Mouse (Mus musculus) midbrain, embryonic 11.5 days (tissue): ENCODE measurements around the gene Dpp4. TPM values are rescaled to one million over a fixed set of nuclear protein-coding genes. Genes with fewer than 3 reads are reported as not detected.

Source experiments
- ATAC-seq: fragments of 200-750 bp; cut with Nextera tagmentation; 2 replicates; pipeline ENCODE4 v1.8.0; 2017; ENCODE audit warnings: moderate TSS enrichment, moderate library complexity; ENCODE audit not compliant: low FRiP score
- DNase-seq: peaks from one replicate; pipeline ENCODE4 v3.0.0; 2015; ENCODE audit warnings: low spot score; ENCODE audit errors: missing footprints
- H3K27ac ChIP-seq: fragments of 300-500 bp; sonication (generic); 2 replicates; pipeline ENCODE4 v1.5.1; 2014; ENCODE audit warnings: low read depth, low read length
- H3K27me3 ChIP-seq: fragments of 300-500 bp; sonication (generic); 2 replicates; pipeline ENCODE4 v1.6.1; 2014; ENCODE audit warnings: mild to moderate bottlenecking, low read length, moderate library complexity, mixed read lengths; ENCODE audit not compliant: control insufficient read depth, insufficient read depth
- H3K36me3 ChIP-seq: fragments of 300-500 bp; sonication (generic); 2 replicates; pipeline ENCODE4 v1.6.1; 2014; ENCODE audit warnings: mild to moderate bottlenecking, low read length, moderate library complexity, mixed read lengths; ENCODE audit not compliant: control insufficient read depth, insufficient read depth
- H3K4me1 ChIP-seq: fragments of 300-500 bp; sonication (generic); 2 replicates; pipeline ENCODE4 v1.6.1; 2014; ENCODE audit warnings: low read length; ENCODE audit not compliant: control insufficient read depth, insufficient read depth
- H3K4me2 ChIP-seq: fragments of 300-500 bp; sonication (generic); 2 replicates; pipeline ENCODE4 v1.6.1; 2014; ENCODE audit warnings: mild to moderate bottlenecking, moderate library complexity
- H3K4me3 ChIP-seq: fragments of 300-500 bp; sonication (generic); 2 replicates; pipeline ENCODE4 v1.5.1; 2014; ENCODE audit warnings: low read depth, low read length
- H3K9ac ChIP-seq: fragments of 300-500 bp; sonication (generic); 2 replicates; pipeline ENCODE4 v1.6.1; 2014; ENCODE audit warnings: low read length
- H3K9me3 ChIP-seq: fragments of 300-500 bp; sonication (generic); 2 replicates; pipeline ENCODE4 v1.6.1; 2016; ENCODE audit warnings: low read length; ENCODE audit not compliant: control insufficient read depth
- WGBS: fragments of 180-500 bp; shearing (Covaris S2); extraction: QIAGEN DNeasy Blood & Tissue Kit; methylation state at CpG from one replicate; pipeline ENCODE4 v1.1.7; 2014; 5-methylcytosine and 5-hydroxymethylcytosine counted together
- polyA plus RNA-seq: library from polyadenylated mRNA; unstranded; fragments of >200 nt; fragmentation: Nextera tagmentation; extraction: Ambion mirVana; gene quantifications from 2 replicates; pipeline ENCODE4 v1.2.1, GENCODE M21; 2014

Gene Dpp4
- polyA plus RNA-seq, 1 experiment from 2014 or later: 1.2 TPM

DNA sequence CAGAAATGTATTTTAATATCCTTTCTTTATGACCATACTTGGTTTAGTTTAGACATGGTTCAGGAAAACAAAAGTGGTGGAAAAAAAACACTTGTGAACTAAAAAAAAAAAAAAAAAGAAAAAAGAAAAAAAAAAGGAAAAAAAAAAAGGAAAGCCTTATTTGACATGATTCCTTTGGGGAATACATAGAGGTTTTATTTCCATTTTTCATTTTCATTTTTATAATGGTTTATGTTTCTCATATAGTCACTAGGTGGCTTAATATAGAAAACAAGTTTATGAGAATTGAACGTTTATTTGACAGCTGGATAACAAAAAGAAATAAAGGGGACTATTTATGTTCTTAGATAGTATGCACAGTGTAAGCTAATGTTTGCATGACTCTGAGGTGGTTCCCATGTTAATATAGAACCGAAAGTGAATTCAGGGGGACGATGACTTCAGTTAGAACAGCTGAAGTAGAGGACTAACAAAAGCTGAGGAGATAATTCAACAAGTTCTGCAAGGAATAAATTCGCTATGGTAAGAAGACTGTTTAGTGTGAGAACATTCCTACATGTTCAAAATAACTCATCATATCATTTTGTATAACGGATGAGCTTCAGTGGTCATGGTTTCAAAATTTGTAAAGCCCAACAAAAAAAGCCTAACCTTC lies 37.8 kb upstream of the Dpp4 start:
- no peak overlapping the region for H3K9ac ChIP-seq
- no peaks in the 10 kb centered on the region for H3K4me1 ChIP-seq
- ATAC-seq (no peak), DNase-seq (no peak)
- no peak overlapping the region for H3K4me3 ChIP-seq
- 83% methylated on average over 5 of the region's 5 CpGs for WGBS
- no peaks in the 10 kb centered on the region for H3K27me3 ChIP-seq
- H3K36me3 ChIP-seq: no peaks in the 10 kb centered on the region
- no peak overlapping the region for H3K27ac ChIP-seq
- no peaks in the 10 kb centered on the region for H3K9me3 ChIP-seq
- H3K4me2 ChIP-seq: no peak overlapping the region

DNA sequence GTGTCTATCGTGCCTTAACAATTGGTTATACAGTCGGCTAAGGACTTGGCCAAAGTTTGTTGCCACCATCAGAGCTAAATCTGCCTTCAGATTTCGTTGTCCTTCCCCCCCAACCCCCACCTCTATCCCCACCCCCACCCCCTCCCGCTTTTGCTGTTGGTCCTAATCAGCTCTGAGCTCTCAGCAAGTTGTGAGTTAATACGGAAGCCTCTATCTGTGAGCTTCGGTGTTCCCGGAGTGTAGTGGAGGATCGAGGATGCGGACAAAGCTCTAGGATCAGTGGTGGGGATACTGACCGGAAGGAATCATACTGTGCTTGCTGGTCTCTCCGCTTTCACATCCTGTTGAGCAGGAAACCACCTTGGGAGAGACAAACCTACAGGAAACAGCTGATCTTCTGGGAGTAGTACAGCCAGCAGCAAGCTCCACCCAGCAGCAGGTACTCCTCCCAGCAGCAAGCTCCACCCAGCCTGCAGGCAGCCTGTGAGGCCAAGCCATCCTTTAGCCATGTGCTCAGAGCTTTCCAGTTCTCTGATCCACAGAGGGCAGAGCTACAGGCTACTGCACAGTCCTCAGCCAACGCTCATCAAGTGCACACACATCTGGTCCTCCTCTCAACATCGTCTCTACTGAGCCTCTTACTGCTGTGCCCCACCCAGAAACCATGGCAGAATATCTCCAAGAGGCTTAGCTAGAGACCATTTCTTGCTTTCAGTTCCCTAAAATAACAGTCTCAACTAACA lies 28.9 kb upstream of the Dpp4 start:
- H3K4me1 ChIP-seq: no peaks in the 10 kb centered on the region
- 63% methylated on average over 13 of the region's 13 CpGs for WGBS
- DNase-seq (no peak), ATAC-seq (0 out of 2 replicates have a peak, but pooled peaks have one; percentile 24)
- no peaks in the 10 kb centered on the region for H3K36me3 ChIP-seq
- no peak overlapping the region for H3K9ac ChIP-seq
- no peak overlapping the region for H3K4me2 ChIP-seq
- H3K4me3 ChIP-seq: no peak overlapping the region
- H3K27me3 ChIP-seq: no peaks in the 10 kb centered on the region
- no peak overlapping the region for H3K27ac ChIP-seq
- H3K9me3 ChIP-seq: no peaks in the 10 kb centered on the region

DNA sequence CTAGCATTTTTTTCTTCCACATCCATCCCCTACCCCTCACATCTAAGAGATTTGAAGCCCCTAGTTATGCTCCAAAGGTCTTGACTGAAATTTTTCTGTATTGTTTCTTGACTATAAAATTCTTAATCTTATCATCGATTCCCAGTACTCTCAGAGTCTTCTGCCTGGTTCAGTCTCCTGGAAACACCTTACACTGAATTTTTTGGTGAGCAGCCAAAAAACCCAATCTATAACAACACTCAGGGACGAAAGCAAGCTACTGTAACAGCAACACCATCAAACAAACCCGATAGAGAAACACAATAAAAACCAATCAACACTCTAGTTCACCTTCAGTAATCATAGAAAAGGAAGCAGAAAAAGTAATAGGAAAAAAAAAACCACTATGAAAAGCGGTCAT lies 28.1 kb upstream of the Dpp4 start:
- WGBS: 89% methylated on average over 4 of the region's 4 CpGs
- Histone ChIP-seq H3K4me3 (no peak overlapping the region), H3K27me3 (no peaks in the 10 kb centered on the region), H3K4me2 (no peak overlapping the region), H3K36me3 (no peaks in the 10 kb centered on the region), H3K27ac (no peak overlapping the region), H3K9me3 (no peaks in the 10 kb centered on the region), H3K4me1 (no peaks in the 10 kb centered on the region), H3K9ac (no peak overlapping the region)
- ATAC-seq (no peak), DNase-seq (no peak)

DNA sequence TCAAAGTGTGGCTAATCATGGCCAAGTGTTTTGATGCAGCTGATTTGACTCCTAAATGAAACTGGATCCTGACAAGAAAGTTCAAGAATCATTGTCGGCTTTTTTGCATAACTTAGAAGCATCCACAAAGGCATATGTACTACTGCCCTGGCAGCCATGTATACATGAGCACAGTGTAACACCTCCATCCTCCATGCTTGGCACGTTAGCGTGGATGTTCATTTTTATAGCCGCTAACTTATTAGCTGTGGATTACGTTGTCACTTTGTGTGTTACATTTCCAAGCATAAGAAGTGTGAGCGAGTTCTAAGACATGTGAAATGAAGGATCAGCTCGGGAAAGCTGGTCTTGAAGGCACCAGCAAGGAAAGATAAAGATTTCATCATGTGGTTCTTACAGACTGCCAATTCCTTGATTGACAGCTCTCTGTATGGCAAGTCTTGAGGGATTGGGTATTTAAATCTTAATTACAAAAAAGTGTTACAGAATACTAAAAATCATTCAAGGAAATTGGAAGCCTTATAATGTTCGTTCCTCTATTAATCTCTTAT lies 19.3 kb upstream of the Dpp4 start:
- Histone ChIP-seq H3K4me3 (no peak overlapping the region), H3K9ac (no peak overlapping the region), H3K27me3 (no peaks in the 10 kb centered on the region), H3K4me2 (no peak overlapping the region), H3K27ac (no peak overlapping the region), H3K4me1 (no peaks in the 10 kb centered on the region), H3K9me3 (no peaks in the 10 kb centered on the region), H3K36me3 (no peaks in the 10 kb centered on the region)
- ATAC-seq (no peak), DNase-seq (no peak)
- WGBS: 86% methylated on average over 8 of the region's 8 CpGs

DNA sequence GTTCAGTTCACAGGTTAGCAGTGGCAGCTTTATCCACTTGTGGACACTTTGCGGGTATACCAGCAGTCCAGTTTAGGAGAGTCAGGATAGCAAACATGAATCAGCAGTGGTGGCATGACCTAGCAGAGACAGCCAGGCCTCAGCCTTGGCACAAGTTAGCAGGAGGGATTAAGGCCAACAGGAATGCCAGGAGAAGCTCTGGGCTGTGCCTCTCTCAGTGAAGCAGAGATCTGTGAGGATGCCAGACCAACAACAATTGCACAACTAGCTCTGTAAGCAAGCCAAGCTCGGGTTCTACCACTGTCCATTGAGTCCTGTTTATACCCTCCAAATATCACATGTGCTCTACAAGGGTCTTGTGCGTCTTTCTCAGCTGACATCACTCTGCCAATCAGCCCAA lies 13.9 kb upstream of the Dpp4 start:
- Histone ChIP-seq H3K4me2 (no peak overlapping the region), H3K27ac (no peak overlapping the region), H3K9me3 (no peaks in the 10 kb centered on the region), H3K4me1 (no peaks in the 10 kb centered on the region), H3K9ac (no peak overlapping the region), H3K36me3 (no peaks in the 10 kb centered on the region), H3K27me3 (no peaks in the 10 kb centered on the region), H3K4me3 (no peak overlapping the region)
- DNase-seq (no peak), ATAC-seq (no peak)
- WGBS: 86% methylated on average over 3 of the region's 3 CpGs

DNA sequence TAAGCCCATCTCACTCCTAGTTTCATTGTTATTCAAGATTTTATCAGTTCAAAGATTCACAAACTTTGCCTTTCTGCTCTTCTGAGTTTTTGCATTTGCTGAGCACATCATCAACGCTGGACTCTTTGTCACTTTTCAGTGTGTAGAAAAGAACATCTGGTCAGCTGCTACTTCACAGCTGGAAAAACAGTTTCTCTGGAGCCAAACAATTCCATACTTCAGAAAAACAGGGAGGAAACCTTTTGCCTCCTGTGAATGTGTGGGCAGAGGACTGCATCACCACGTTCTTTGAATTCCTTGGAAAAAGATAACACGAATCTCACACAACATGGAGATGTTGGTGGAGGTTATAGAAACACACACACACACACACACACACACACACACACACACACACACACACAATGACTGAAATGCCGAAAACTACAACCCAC lies 11.3 kb upstream of the Dpp4 start:
- ATAC-seq: no peak
- H3K9ac ChIP-seq: no peak overlapping the region

DNA sequence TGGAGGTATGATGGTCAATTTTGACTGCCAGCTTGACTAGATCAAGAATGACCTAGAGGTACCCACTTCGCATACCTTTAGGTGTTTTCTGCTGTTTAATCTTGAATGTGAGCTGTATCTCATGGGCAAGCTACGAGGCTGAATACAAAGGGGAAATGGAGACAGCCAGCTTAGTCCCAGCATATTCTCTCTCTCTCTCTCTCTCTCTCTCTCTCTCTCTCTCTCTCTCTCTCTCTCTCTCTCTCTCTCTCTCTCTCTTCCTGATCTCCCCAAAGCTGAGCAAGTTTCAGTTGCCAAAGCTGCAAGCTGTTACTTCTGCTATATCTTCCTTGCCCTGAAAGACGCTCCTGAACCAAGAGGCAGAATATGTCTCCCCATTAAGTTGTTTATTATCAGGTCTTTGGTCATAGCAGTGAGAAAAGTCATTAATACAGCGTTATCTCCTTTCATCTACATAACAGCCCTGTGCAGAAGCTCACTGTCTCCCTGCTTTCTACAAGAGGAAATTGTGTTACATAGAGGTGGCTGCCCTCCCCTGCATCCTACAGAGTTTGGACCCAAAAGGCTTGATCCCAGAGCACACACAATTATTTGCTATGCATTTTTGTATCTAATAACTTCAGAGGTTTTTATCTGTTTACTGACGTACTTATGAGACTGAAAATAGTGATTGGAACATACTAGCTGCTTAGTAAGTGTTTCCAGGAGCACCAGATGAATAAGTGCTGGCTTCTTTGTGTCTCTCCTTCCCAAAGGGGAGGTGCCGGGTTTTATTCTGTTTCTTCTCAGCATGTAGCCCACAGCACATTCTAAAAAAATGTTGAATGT lies 10.7 kb upstream of the Dpp4 start:
- no peaks in the 10 kb centered on the region for H3K4me1 ChIP-seq
- WGBS: 70% methylated on average over 6 of the region's 6 CpGs
- DNase-seq (no peak), ATAC-seq (no peak)
- no peak overlapping the region for H3K9ac ChIP-seq
- H3K4me3 ChIP-seq: no peak overlapping the region
- no peaks in the 10 kb centered on the region for H3K36me3 ChIP-seq
- no peak overlapping the region for H3K4me2 ChIP-seq
- no peaks in the 10 kb centered on the region for H3K9me3 ChIP-seq
- no peak overlapping the region for H3K27ac ChIP-seq
- no peaks in the 10 kb centered on the region for H3K27me3 ChIP-seq

More for the DNA sequence above, 11.3 kb upstream of the Dpp4 start:
- 55% methylated on average over 4 of the region's 4 CpGs for WGBS
- no peaks in the 10 kb centered on the region for H3K27me3 ChIP-seq
- no peak overlapping the region for H3K4me3 ChIP-seq
- H3K27ac ChIP-seq: no peak overlapping the region
- no peaks in the 10 kb centered on the region for H3K9me3 ChIP-seq
- no peaks in the 10 kb centered on the region for H3K4me1 ChIP-seq
- no peaks in the 10 kb centered on the region for H3K36me3 ChIP-seq
- no peak for DNase-seq
- H3K4me2 ChIP-seq: no peak overlapping the region

DNA sequence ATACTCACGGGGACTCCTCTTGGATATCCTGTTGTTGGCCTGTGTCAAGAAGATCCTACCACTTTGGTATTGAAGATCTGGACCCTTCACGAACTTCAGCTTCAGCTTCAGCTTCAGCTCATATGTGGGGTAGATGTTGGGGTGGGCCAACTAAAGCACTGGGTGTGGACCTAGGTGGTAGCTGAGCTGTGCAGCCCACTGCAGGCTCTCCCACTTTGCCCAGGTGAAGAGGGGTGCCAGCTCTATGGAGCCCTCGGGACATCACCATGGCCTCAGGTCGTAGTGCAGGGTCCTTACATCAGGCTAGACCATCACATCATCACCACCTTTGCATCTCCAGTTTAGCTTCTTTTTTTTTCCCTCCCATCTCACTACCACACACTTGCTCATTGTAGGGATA lies 9.2 kb upstream of the Dpp4 start:
- no peak overlapping the region for H3K4me3 ChIP-seq
- H3K27ac ChIP-seq: no peak overlapping the region
- ATAC-seq (no peak), DNase-seq (no peak)
- H3K9me3 ChIP-seq: no peaks in the 10 kb centered on the region
- H3K4me1 ChIP-seq: no peaks in the 10 kb centered on the region
- 85% methylated on average over 4 of the region's 4 CpGs for WGBS
- H3K4me2 ChIP-seq: no peak overlapping the region
- H3K9ac ChIP-seq: no peak overlapping the region
- H3K36me3 ChIP-seq: no peaks in the 10 kb centered on the region
- H3K27me3 ChIP-seq: no peaks in the 10 kb centered on the region

DNA sequence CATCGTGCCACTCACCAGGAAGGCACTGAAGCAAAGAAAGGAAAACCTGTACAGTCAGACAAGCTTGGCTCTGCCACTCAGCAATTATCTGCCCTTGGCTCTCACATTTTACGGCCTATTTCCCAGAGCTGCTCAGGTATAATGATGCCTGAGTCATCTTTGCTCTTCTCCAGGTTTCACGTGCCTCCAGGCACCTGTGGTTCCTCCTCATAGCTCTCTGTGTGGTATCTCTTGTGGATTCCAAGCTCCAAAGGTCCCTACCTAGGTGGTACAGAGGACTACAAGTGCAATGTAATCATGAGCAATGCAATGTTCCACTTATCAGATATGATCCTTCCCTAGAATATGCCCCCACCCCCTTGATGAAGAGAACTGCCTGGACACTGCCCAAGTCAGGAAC lies 8.0 kb upstream of the Dpp4 start:
- Histone ChIP-seq H3K4me2 (no peak overlapping the region), H3K27me3 (no peaks in the 10 kb centered on the region), H3K27ac (no peak overlapping the region), H3K4me3 (no peak overlapping the region), H3K36me3 (no peaks in the 10 kb centered on the region), H3K4me1 (no peaks in the 10 kb centered on the region), H3K9me3 (no peaks in the 10 kb centered on the region), H3K9ac (no peak overlapping the region)
- DNase-seq (no peak), ATAC-seq (no peak)
- WGBS: 82% methylated on average over 3 of the region's 3 CpGs
